Mouse (Mus musculus) kidney, adult 11 months (tissue): ENCODE results near the gene Cux2.

Experiments
- DNase-seq: peaks from one replicate; pipeline ENCODE4 v3.0.0; 2022

Gene Cux2

DNA sequence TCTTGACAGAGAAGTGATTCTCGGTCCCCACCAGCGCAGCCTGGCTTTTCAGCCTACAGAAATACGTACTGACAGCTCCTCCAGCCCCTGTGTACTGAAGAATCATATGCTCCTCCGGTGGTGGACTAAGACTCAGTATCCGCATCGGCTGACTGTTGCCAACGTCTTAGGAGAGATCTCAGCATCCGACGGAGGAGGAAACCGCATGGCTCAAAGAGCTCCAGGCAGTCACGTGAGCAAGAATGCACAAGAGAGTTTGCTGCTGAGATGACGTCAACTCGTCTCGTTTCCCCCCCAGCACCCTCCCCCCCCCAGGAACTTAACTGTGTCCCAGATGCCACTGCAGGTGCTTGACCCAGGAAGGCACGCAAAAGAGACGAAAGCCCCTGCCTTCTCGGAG, 34.8 kb downstream of the Cux2 start:
- DNase-seq: no peak

GRCm38 (mm10) chr5:122014671-122015070, 35.2 kb downstream of the Cux2 start:
- DNase-seq: no peak

GRCm38 (mm10) chr5:122011289-122011688, 38.6 kb downstream of the Cux2 start:
- DNase-seq: no peak

DNA sequence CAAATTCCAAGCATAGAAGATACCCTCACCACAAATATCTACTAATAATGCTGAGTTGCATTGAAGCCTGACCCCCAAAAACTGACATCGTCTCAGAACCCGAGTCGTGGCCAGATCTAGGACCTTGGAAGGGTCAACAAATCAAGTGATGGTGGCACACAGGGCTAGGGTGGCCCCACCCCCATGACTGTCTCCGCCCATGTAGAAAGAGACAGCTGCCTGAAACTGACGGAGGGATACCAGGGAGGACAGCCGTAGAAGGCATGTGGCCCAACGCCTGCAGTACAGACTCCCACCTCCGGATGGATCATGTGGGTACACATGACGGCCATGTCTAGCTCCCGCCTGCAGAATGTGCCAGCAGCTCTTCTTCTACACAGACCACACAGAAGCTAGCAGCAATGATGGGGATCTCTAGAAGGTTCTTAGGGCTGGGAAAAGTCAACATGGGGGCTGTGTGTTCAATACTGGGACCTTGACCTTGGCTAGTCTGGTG, 41.9 kb downstream of the Cux2 start:
- DNase-seq: no peak

- DNase-seq: no peak
These were observed 46.4 kb downstream of the Cux2 start for GRCm38 (mm10) chr5:122003460-122003859.

- no peak for DNase-seq
These were observed 47.8 kb downstream of the Cux2 start for GRCm38 (mm10) chr5:122002148-122002547.

- no peak for DNase-seq
These were observed 48.6 kb downstream of the Cux2 start for GRCm38 (mm10) chr5:122001311-122001710.

DNA sequence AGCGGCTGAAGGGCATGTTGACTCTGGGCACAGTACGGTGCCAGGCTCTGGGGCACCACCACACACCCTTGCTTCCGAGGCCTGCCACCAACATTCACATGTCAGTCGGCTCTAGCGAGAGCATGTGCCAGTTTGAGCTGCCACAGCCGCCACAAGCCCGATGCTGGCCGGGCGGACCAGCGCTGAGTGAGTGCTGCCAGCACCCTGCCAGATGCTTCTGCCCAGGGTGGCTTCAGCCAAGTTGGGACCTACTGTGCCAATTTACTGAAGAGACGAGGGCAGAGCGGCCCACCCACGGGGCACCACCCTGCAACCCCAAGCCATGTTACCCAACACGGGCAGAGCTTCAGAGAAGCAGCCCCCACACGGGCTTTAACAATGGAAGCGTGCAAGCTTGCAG, 49.5 kb downstream of the Cux2 start:
- no peak for DNase-seq

DNA sequence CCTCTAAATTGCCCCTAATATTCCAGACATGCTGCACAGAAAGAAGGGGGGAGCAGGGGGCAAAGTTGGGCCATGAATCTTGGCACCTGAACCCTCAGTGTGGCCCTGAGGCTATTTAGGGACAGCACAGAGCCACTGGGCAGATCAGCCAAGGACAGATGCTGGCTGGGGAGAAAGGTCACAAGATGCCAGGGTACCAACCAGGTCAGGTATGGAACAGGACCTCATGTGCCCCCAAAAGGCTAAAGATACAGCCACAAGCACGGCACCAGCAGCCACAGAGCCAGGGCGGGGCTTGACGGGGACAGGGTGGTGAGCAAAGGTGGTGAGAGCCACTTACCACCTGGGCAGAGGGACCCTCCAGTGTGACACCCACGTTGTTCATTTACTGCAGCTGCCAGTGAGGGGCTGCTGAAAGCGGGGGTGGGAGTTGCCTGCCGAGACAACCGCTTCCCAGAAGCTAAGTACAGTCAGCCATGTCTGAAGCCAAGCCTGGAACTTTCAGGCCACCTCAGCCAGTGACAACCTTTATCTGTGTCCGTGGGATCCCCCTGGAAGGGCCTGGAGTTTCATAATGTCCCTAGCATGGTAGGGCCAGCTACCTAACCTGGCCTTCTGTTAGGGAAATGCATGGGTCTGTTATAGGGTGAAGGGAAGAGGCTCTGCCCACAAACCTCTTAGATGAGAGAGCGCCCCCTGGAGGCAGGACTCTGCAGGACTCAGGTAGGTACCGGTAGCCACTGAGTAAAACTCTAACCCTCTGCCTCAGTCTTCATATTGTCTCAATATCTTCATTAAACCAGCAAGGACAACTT, 50.7 kb downstream of the Cux2 start:
- DNase-seq: peak; percentile 18

- no peak for DNase-seq
These were observed 51.6 kb downstream of the Cux2 start for GRCm38 (mm10) chr5:121998281-121998680.

- no peak for DNase-seq
These were observed 53.2 kb downstream of the Cux2 start for GRCm38 (mm10) chr5:121996701-121997100.

DNA sequence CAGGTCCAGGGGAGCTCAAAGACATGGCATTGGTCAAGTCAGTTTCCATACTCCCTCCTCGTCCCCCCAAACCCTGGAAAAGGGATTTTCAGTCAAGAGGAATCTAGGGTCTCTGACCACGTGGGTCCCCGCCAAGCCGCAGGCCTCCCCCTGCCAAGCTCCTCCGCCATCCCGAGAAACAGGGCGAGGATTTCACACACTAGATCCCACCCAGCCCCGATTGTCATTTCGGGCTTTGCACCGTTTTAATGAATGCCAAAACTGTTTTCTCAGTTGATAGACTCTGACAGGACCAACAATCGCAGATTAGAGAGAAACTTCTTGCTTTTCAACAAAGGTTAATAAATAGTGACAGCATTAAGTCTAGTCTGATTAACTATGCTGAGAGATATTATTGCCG, 55.1 kb downstream of the Cux2 start:
- no peak for DNase-seq

DNA sequence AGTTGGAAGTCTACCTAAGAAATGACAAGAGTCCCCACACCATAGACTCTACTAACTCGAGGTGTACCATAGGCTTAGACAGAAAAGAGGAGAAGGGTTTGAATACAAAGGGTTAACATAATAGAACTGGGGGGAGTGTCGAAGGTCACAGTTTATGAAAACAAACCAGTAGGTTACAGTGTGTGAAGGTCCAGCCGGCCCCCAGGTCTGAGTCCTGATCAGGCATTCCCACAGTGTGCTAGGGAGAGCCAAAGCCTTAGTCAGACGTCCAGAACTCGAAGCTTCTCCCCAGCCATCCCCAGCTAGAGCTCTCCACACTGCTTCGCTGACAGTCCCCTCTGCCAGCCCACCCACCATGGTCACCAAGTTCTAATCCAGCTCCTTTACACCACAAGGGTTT, 58.0 kb downstream of the Cux2 start:
- DNase-seq: no peak

- no peak for DNase-seq
These were observed 64.0 kb downstream of the Cux2 start for GRCm38 (mm10) chr5:121985855-121986254.

DNA sequence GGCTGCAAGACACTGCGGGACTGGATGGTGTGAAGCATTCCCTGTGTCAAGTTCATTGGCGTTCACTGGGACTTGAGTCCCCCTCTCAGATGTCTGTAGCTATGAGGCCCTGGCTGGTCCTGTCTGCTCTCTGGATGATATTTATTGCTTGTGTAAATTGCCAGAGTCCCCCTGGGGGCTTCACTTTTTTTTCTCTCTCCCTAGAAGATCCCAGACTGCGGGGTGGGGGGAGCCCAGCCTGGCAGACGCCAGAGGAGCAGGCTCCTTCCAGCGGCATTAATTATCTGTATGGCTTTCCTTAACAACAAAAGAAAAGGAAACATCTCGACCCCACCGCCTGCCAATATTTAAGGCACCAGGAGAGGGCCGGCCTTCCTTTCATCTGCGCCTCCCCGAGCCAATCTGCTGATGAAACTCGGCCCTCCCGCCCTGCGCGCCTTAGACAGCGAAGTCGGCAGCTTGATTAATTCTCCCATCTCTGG, 68.2 kb downstream of the Cux2 start:
- no peak for DNase-seq

DNA sequence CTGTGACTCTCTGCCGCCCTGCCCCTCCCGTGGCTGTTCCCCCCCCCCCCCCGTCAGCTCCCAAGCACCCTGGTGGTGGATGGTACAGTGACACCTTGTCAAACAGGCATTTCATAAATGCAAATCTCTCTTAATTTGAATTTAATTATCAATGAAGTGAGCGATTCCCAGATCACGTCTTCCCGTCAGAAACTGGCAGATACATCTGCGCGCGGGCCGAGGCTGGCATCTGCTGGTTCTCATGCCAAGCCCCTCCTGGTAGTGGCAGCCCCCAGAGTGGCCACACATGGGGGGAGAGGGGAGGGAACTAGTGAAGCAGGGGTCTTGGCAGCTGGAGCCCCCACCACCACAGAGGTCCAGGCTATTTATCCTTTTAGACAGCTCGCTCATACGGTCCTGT, 73.6 kb downstream of the Cux2 start:
- DNase-seq: no peak

DNA sequence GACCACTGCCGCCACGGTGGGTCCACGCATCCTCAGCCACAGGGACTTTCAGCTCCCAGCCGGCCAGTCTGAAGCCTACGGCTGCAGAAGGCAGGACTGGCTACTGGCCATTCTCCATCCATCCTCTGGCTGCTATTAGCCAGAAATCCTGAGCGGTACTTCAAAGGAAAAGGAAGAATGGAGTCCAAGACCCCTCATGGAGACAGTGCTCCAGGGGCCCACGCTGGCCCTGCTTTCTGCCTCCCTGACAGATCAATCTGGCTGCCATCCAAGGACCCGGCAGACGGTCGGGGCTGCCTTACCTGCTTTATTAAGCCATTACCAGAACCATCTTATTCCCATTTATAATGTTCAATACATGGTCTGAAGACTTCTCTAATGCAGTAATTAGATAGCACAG, 76.4 kb downstream of the Cux2 start:
- DNase-seq: no peak

- no peak for DNase-seq
These were observed 77.2 kb downstream of the Cux2 start for GRCm38 (mm10) chr5:121972680-121973192.

DNA sequence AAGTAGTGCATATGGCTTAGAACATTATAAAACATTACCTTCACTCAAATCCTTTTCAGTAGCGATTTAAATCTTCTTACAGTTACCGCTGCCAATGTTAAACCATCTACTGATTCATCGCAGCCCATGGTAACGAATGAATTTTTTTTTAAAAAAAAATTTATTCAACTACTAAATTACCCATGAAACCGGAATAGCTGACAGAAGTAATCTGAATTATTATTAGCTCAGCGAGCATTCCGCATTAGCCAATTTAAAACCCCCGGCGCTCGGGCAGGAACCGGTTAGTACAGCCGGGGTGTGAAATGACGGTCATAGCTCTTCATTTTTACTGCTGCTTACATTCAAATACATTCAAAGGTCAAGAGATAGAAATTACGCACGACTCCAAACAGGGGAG, 80.9 kb downstream of the Cux2 start:
- no peak for DNase-seq

DNA sequence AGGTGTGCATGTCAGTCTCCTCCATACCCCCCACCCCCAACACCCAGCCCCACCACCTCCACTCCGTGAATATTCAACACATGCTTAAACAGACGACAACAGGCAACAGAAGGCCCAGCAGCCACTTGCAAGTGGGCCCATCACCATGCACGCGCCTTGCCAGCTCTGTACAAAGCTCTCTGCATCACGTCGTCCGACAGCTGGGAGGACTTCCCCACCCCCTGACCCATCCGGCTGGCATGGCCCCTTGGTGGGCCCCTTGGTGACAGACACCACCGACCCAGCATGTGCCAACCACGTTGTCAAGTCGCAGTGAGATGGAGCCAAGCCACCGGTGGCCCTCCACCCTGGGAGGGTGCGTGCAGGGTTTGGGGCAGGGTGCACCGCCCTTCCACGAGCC, 81.5 kb downstream of the Cux2 start:
- DNase-seq: no peak

GRCm38 (mm10) chr5:121967520-121967919, 82.4 kb downstream of the Cux2 start:
- DNase-seq: no peak

- no peak for DNase-seq
These were observed 83.0 kb downstream of the Cux2 start for GRCm38 (mm10) chr5:121966940-121967339.

- DNase-seq: no peak
These were observed 86.9 kb downstream of the Cux2 start for GRCm38 (mm10) chr5:121962974-121963373.

DNA sequence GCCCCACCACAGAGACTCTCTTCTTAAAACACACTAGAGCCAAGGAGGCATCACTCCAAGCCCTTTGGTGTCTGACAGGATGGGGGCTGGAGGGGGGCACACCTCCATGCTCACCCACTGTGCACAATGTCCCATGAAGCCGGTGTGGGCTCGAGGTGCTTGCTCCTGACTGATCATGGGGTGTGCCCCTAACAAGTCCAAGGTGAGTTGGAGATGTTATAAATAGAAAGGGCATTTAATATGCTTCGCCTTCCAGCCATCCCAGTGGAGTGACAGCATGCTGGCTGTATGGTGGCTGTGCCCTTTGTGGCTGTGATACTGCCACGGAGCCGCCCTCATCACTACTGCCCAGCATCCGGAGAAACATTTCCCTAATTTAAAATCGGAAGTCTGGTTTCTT, 87.5 kb downstream of the Cux2 start:
- no peak for DNase-seq

DNA sequence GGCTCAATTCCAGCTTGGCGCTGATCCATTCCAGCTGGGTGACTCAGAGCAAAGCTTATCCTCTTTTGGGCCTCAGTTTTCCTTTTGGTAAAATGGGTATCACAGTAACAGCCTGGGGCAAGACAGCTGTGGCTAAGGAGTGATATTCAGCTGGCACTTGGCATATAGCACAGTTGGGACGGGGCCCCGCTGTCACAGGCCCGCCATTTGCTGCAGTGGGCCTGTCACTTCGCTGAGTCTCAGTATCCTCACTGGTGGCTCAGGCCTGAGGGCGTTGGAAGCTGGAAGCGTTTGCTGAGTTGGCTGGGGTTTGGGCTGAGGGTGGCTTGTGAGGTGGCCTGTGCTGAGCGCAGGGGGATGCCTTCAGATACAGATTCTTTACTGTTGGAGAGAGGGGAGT, 88.6 kb downstream of the Cux2 start:
- DNase-seq: no peak
